Mouse (Mus musculus): Measurements from ENCODE around the gene Sytl3. TPM values are rescaled to one million over a fixed set of nuclear protein-coding genes. Genes with fewer than 3 reads are reported as not detected.
A peak's percentile ranks its signal among the peaks of the same experiment; 100 is the strongest.

Gene Sytl3
- polyA plus RNA-seq, 1 experiment from 2014 or later: 0.90 TPM

DNA sequence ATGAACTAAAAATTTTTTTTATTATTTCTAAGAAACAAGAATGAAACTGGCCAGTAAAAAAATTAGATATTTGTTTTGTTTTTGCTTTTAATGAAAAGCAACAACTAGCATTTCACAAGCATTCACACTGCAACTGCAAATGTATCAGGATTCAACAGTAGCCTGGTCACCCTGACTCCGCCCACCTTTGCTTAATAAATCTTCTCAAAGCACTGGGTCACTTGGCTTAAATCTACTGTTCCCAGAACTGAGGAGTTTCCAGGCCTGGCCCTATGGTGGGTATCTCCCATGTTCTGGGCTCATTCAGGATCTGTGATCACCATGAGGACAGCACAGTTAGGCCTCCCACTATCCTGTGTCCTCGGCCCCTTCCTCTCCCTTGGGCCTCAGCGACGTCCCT is 105.8 kb downstream of the Sytl3 start:
- Histone ChIP-seq H3K9me3 (ENCODE audit: control insufficient read depth, low read length) (no peaks in the 10 kb centered on the region), H3K4me1 (replicated peaks; ENCODE audit: control insufficient read depth, insufficient read depth, low read length) (peaks cover 17% of the 10 kb centered on the region), H3K9ac (ENCODE audit: low read length) (no peak overlapping the region), H3K4me3 (ENCODE audit: low read length) (no peak overlapping the region), H3K27me3 (ENCODE audit: control insufficient read depth, insufficient read depth, low read depth, low read length) (no peaks in the 10 kb centered on the region), H3K4me2 (ENCODE audit: low read depth, low read length) (no peak overlapping the region), H3K27ac (ENCODE audit: low read length) (no peak overlapping the region), H3K36me3 (ENCODE audit: control insufficient read depth, insufficient read depth, low read length) (no peaks in the 10 kb centered on the region)
- WGBS: 86% methylated on average over 4 of the region's 4 CpGs
- ATAC-seq (ENCODE audit: low read depth): no peak

DNA sequence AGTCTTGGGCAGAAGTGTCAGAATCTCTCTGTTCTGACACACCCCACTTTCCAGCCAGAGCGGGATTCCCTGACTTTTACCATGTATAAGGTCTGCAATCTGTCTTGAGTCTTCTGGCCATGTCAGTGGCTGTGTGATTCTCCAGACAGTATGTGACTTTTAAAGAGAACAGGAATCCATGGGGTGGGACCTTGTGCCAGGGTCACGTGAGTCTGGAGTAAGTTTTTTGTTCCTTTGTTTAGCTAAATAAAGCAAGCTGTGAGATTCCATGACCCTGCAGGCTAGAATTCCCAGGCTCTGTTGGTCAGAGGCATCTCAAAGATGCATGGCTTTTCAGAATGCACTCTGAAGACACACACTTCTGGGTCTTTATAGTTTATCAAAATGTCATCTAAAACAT is 107.0 kb downstream of the Sytl3 start:
- peak; percentile 38; the same call in 1 of the 2 replicates for ATAC-seq (ENCODE audit: low read depth)
- Histone ChIP-seq H3K9ac (ENCODE audit: low read length) (no peak overlapping the region), H3K9me3 (ENCODE audit: control insufficient read depth, low read length) (no peaks in the 10 kb centered on the region), H3K4me3 (ENCODE audit: low read length) (no peak overlapping the region), H3K27ac (ENCODE audit: low read length) (no peak overlapping the region), H3K36me3 (ENCODE audit: control insufficient read depth, insufficient read depth, low read length) (no peaks in the 10 kb centered on the region), H3K4me1 (replicated peaks; ENCODE audit: control insufficient read depth, insufficient read depth, low read length) (peaks cover 17% of the 10 kb centered on the region), H3K27me3 (ENCODE audit: control insufficient read depth, insufficient read depth, low read depth, low read length) (no peaks in the 10 kb centered on the region), H3K4me2 (ENCODE audit: low read depth, low read length) (no peak overlapping the region)
- WGBS: 47% methylated on average over 2 of the region's 2 CpGs

DNA sequence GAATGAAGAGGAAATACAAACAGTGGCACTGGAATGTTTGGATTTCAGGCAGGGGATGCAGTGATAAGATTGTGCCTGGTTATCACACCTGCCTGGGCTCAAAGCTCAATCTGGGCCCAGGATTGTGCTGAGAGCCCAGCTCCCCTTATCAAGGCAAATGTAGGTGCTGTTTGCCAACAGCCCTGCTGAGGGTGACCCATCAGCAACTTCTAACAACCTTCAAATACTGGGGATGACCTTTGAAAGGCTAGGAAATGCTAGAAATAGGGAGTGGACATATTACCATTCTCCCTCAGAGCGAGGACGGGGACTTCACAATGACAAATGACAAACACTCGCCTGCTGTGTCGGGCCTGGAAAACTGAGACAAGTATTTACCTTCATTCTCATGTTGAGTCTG is 107.9 kb downstream of the Sytl3 start:
- Histone ChIP-seq H3K9me3 (ENCODE audit: control insufficient read depth, low read length) (no peaks in the 10 kb centered on the region), H3K4me2 (ENCODE audit: low read depth, low read length) (no peak overlapping the region), H3K4me3 (ENCODE audit: low read length) (no peak overlapping the region), H3K4me1 (replicated peaks; ENCODE audit: control insufficient read depth, insufficient read depth, low read length) (peaks cover 19% of the 10 kb centered on the region), H3K9ac (ENCODE audit: low read length) (no peak overlapping the region), H3K27ac (ENCODE audit: low read length) (no peak overlapping the region), H3K36me3 (ENCODE audit: control insufficient read depth, insufficient read depth, low read length) (no peaks in the 10 kb centered on the region), H3K27me3 (ENCODE audit: control insufficient read depth, insufficient read depth, low read depth, low read length) (no peaks in the 10 kb centered on the region)
- ATAC-seq (ENCODE audit: low read depth): no peak
- WGBS: 50% methylated on average over 4 of the region's 4 CpGs

DNA sequence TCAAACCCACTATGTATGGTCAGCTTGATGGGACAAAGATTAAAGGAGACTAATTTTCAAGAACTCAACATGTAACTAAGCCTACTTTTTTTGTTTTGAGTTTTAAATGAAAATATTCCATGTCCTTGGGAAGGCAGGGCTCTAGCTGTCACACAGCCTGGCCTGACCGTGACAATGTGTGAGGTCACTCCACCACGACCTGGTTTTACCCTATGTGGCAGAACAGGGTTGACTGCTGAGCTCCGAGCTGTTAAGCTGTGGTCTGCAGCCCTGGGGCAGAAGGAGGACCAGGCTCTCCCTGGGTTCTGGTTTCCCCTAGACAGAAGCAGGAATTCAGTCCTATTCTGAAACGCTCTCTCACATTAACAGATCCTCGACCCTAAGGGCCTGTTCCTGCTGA is 108.9 kb downstream of the Sytl3 start:
- Histone ChIP-seq H3K9ac (ENCODE audit: low read length) (no peak overlapping the region), H3K4me3 (ENCODE audit: low read length) (no peak overlapping the region), H3K4me1 (replicated peaks; ENCODE audit: control insufficient read depth, insufficient read depth, low read length) (peaks cover 29% of the 10 kb centered on the region), H3K27me3 (ENCODE audit: control insufficient read depth, insufficient read depth, low read depth, low read length) (no peaks in the 10 kb centered on the region), H3K4me2 (ENCODE audit: low read depth, low read length) (no peak overlapping the region), H3K9me3 (ENCODE audit: control insufficient read depth, low read length) (no peaks in the 10 kb centered on the region), H3K27ac (ENCODE audit: low read length) (no peak overlapping the region), H3K36me3 (ENCODE audit: control insufficient read depth, insufficient read depth, low read length) (no peaks in the 10 kb centered on the region)
- WGBS: 46% methylated on average over 5 of the region's 5 CpGs
- ATAC-seq (ENCODE audit: low read depth): no peak

DNA sequence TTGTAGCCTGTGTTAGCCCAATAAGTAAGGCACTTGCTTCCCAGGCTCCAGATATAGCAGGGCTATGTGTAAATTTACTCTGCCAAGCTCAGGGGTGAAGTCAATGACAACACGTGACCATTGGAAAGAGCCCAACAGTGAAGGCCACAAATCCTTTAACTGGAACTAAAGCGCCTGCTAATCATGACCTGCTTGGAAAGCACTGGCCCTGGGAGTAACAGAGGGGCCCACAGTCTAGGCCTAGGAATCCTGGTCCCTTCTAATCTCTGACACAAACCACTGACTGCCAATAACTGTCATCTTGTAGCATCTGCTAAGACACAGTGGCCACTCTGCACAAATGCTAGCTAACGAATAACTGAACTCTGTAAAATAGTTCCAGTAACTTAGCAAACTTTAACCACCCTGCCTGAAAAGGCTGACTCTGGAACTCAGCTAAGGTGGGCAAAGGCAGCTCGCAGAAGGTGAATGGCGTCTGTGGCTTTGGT is 109.5 kb downstream of the Sytl3 start:
- H3K4me2 ChIP-seq (ENCODE audit: low read depth, low read length): no peak overlapping the region
- H3K27ac ChIP-seq (ENCODE audit: low read length): no peak overlapping the region
- no peaks in the 10 kb centered on the region for H3K36me3 ChIP-seq (ENCODE audit: control insufficient read depth, insufficient read depth, low read length)
- H3K9me3 ChIP-seq (ENCODE audit: control insufficient read depth, low read length): no peaks in the 10 kb centered on the region
- H3K27me3 ChIP-seq (ENCODE audit: control insufficient read depth, insufficient read depth, low read depth, low read length): no peaks in the 10 kb centered on the region
- no peak overlapping the region for H3K4me3 ChIP-seq (ENCODE audit: low read length)
- ATAC-seq (ENCODE audit: low read depth): no peak
- WGBS: 77% methylated on average over 5 of the region's 5 CpGs
- H3K9ac ChIP-seq (ENCODE audit: low read length): no peak overlapping the region
- peaks cover 33% of the 10 kb centered on the region for H3K4me1 ChIP-seq (replicated peaks; ENCODE audit: control insufficient read depth, insufficient read depth, low read length)

DNA sequence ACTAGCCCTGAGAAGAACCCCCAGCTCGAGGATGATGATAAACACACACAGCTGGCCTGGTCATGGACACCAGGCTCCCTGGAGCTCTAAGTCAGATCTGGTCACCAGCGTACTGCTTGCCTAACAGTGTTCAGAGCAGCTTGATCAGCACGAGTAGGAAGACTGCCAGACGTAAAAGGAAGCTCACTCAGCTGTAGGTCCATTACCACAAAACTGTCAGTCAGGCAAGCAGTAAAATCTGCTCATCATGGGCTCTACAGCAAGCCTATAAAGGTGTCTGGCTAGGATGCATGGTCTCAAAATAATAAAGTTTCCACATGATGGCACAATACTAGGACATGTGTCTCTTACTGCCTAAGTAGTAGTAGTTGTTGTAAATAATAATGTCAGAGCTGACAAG is 110.7 kb downstream of the Sytl3 start:
- Histone ChIP-seq H3K27ac (ENCODE audit: low read length) (no peak overlapping the region), H3K9ac (ENCODE audit: low read length) (no peak overlapping the region), H3K9me3 (ENCODE audit: control insufficient read depth, low read length) (no peaks in the 10 kb centered on the region), H3K4me1 (replicated peaks; ENCODE audit: control insufficient read depth, insufficient read depth, low read length) (peaks cover 44% of the 10 kb centered on the region), H3K36me3 (ENCODE audit: control insufficient read depth, insufficient read depth, low read length) (no peaks in the 10 kb centered on the region), H3K4me3 (ENCODE audit: low read length) (no peak overlapping the region), H3K27me3 (ENCODE audit: control insufficient read depth, insufficient read depth, low read depth, low read length) (no peaks in the 10 kb centered on the region), H3K4me2 (ENCODE audit: low read depth, low read length) (no peak overlapping the region)
- 42% methylated on average over 4 of the region's 4 CpGs for WGBS
- ATAC-seq (ENCODE audit: low read depth): no peak

DNA sequence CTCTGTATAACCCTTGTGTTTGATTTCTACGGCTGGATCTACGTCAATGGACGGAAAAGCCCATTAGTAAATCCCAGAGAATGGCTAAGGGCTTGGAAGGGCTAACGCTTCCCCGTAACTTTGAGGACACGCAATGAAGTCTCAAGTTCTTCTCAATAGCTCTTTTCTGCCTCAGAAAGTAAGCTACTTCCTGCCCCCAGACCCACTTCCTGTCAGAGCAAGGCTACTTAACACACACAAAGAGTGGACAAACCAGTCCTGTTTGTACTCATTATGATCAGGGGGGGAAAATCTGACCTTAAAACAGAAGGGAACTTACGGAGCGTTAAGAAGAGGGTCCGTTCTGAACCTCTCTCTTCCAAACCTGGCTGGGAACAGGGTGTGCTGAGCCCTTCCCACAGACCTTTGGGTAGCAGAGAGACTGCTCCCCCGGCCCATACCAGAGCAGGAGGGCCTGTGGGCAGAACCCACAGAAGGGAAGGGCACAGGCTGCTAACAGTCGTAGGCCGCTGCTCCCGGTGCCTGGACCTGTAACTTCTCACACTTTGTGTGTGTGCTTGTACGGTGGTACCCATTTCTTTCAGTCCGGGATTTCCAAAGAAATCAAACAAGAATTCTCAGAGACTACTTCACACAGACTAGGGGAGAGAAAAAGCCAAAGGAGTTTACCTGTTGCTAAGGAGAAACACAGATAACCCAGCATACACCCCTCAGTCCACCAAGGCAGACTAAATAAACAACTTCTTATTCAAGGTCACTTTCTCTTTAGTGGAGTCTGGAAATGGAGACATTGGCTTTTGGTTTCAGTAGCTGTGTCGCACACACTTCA is 113.0 kb downstream of the Sytl3 start:
- H3K36me3 ChIP-seq (ENCODE audit: control insufficient read depth, insufficient read depth, low read length): no peaks in the 10 kb centered on the region
- ATAC-seq (ENCODE audit: low read depth): peak; percentile 55; the same call in 1 of the 2 replicates
- peak overlapping the region; percentile 93 for H3K27ac ChIP-seq (ENCODE audit: low read length)
- no peaks in the 10 kb centered on the region for H3K9me3 ChIP-seq (ENCODE audit: control insufficient read depth, low read length)
- no peak overlapping the region for H3K4me3 ChIP-seq (ENCODE audit: low read length)
- peak overlapping the region; percentile 31 for H3K4me2 ChIP-seq (ENCODE audit: low read depth, low read length)
- peak overlapping the region; percentile 29; the same call in 1 of the 2 replicates for H3K9ac ChIP-seq (ENCODE audit: low read length)
- H3K4me1 ChIP-seq (replicated peaks; ENCODE audit: control insufficient read depth, insufficient read depth, low read length): peaks cover 46% of the 10 kb centered on the region
- 44% methylated on average over 16 of the region's 16 CpGs for WGBS
- H3K27me3 ChIP-seq (ENCODE audit: control insufficient read depth, insufficient read depth, low read depth, low read length): no peaks in the 10 kb centered on the region

DNA sequence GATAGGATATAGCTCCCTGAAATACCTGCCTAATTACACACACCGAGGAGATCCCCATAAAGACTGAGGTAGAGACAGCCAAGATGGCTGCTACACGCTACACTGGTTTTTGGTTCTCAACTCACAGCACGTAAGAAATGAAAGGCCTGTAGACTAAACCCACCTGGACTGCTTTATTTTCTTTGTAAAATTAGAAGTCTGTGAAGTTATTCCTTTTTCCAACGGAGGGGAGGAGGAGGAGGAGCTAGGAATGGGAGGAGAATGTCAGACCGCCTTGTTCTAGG is 113.5 kb downstream of the Sytl3 start:
- 60% methylated on average over 5 of the region's 5 CpGs for WGBS

DNA sequence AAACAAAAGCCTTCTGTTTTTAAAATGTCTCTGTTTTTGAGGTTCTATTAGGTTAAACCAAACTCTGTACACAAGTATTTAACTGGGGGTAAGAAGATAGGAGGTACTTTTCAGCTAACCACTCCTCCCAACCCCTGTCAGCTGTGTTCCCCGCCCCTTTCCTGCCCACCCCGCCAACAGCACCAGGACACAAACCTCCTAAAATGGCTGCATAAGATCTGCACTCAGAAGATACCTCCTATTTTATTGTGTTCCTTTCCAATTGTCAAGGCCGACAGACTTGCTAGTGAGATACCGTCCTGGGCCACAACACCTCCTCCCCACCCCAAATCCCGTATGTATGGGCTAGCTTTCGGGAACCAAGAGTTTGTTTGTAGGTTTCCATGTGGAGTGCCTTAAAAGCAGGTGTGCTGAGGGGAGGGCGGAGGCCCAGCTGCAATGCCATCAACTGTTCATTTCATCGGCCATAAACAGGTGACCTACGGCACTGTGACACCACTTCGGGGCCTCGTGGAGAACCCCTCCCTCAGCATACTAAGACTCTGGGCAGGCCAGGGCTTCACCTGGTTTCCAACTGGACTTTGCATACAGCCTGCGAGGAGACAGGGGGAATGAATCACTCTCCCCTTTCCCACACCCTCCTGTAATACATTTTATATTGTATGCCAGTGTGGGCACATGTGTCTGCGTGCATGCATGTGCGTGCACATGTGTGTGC is 114.5 kb downstream of the Sytl3 start:
- no peak overlapping the region; the same call in 1 of the 2 replicates for H3K27ac ChIP-seq (ENCODE audit: low read length)
- no peaks in the 10 kb centered on the region for H3K36me3 ChIP-seq (ENCODE audit: control insufficient read depth, insufficient read depth, low read length)
- H3K4me1 ChIP-seq (replicated peaks; ENCODE audit: control insufficient read depth, insufficient read depth, low read length): peaks cover 49% of the 10 kb centered on the region
- H3K9ac ChIP-seq (ENCODE audit: low read length): no peak overlapping the region
- 75% methylated on average over 14 of the region's 14 CpGs for WGBS
- H3K9me3 ChIP-seq (ENCODE audit: control insufficient read depth, low read length): no peaks in the 10 kb centered on the region
- ATAC-seq (ENCODE audit: low read depth): no peak
- no peaks in the 10 kb centered on the region for H3K27me3 ChIP-seq (ENCODE audit: control insufficient read depth, insufficient read depth, low read depth, low read length)
- no peak overlapping the region for H3K4me2 ChIP-seq (ENCODE audit: low read depth, low read length)
- no peak overlapping the region for H3K4me3 ChIP-seq (ENCODE audit: low read length)

More for the DNA sequence above, 113.5 kb downstream of the Sytl3 start:
- Histone ChIP-seq H3K4me2 (ENCODE audit: low read depth, low read length) (peak overlapping the region; percentile 31; the same call in 1 of the 2 replicates), H3K27ac (ENCODE audit: low read length) (peak overlapping the region; percentile 93), H3K36me3 (ENCODE audit: control insufficient read depth, insufficient read depth, low read length) (no peaks in the 10 kb centered on the region), H3K4me1 (replicated peaks; ENCODE audit: control insufficient read depth, insufficient read depth, low read length) (peaks cover 50% of the 10 kb centered on the region), H3K9me3 (ENCODE audit: control insufficient read depth, low read length) (no peaks in the 10 kb centered on the region), H3K27me3 (ENCODE audit: control insufficient read depth, insufficient read depth, low read depth, low read length) (no peaks in the 10 kb centered on the region), H3K4me3 (ENCODE audit: low read length) (no peak overlapping the region), H3K9ac (ENCODE audit: low read length) (no peak overlapping the region)
- no peak for ATAC-seq (ENCODE audit: low read depth)

All from lung, embryonic 16.5 days (tissue).